Mouse (Mus musculus) forebrain, postnatal 0 days (tissue): ENCODE results near the gene Spty2d1. TPM values are rescaled to one million over a fixed set of nuclear protein-coding genes. Genes with fewer than 3 reads are reported as not detected.

ENCODE experiments used
- ATAC-seq: fragments of 200-750 bp; cut with Nextera tagmentation; 2 replicates; pipeline ENCODE4 v1.8.0; 2017; ENCODE audit warnings: mild to moderate bottlenecking, moderate library complexity
- DNase-seq: peaks from one replicate; pipeline ENCODE4 v3.0.0-alpha.2; 2015
- H3K27ac ChIP-seq: fragments of 300-500 bp; sonication (generic); 2 replicates; pipeline ENCODE4 v1.5.1; 2014; ENCODE audit warnings: low read depth, mild to moderate bottlenecking, antibody characterized with exemption, low read length, moderate library complexity, mixed read lengths
- H3K27me3 ChIP-seq: fragments of 300-500 bp; sonication (generic); 2 replicates; pipeline ENCODE4 v1.6.1; 2014; ENCODE audit warnings: mild to moderate bottlenecking, low read length, mixed read lengths; ENCODE audit not compliant: insufficient read depth
- H3K36me3 ChIP-seq: fragments of 300-500 bp; sonication (generic); 2 replicates; pipeline ENCODE4 v1.6.1; 2014; ENCODE audit warnings: mild to moderate bottlenecking, moderate library complexity; ENCODE audit not compliant: insufficient read depth
- H3K4me1 ChIP-seq: fragments of 300-500 bp; sonication (generic); 2 replicates; pipeline ENCODE4 v1.6.1; 2014; ENCODE audit warnings: antibody characterized with exemption; ENCODE audit not compliant: insufficient read depth
- H3K4me2 ChIP-seq: fragments of 300-500 bp; sonication (generic); 2 replicates; pipeline ENCODE4 v1.6.1; 2014; ENCODE audit warnings: low read depth, mild to moderate bottlenecking, moderate library complexity
- H3K4me3 ChIP-seq: fragments of 300-500 bp; sonication (generic); 2 replicates; pipeline ENCODE4 v1.5.1; 2014; ENCODE audit warnings: low read depth, low read length, mixed read lengths
- H3K9ac ChIP-seq: fragments of 300-500 bp; sonication (generic); 2 replicates; pipeline ENCODE4 v1.6.1; 2014; ENCODE audit warnings: mild to moderate bottlenecking
- H3K9me3 ChIP-seq: fragments of 300-500 bp; sonication (generic); 2 replicates; pipeline ENCODE4 v1.6.1; 2016; ENCODE audit warnings: low read length
- CTCF ChIP-seq: sonication (generic); IDR thresholded peaks from 2 replicates; pipeline ENCODE4 v1.5.1; 2016; ENCODE audit warnings: antibody characterized with exemption, control low read depth, low read depth
- WGBS: fragments of 180-500 bp; shearing (Covaris S2); extraction: QIAGEN DNeasy Blood & Tissue Kit; methylation state at CpG from one replicate; pipeline ENCODE4 v1.1.7; 2014; 5-methylcytosine and 5-hydroxymethylcytosine counted together
- polyA plus RNA-seq: library from polyadenylated mRNA; unstranded; fragments of >200 nt; fragmentation: Nextera tagmentation; extraction: Ambion mirVana; gene quantifications from 2 replicates; pipeline ENCODE4 v1.2.1, GENCODE M21; 2015
- total RNA-seq: library from RNA; depleted of rRNA; stranded (reverse); fragments of >200 nt; gene quantifications from 2 replicates; pipeline ENCODE4 v1.2.3, GENCODE M21; 2014

Gene Spty2d1
- total and polyA plus RNA-seq, 2 experiments from 2014 or later = 5.0 to 10.9 TPM

DNA sequence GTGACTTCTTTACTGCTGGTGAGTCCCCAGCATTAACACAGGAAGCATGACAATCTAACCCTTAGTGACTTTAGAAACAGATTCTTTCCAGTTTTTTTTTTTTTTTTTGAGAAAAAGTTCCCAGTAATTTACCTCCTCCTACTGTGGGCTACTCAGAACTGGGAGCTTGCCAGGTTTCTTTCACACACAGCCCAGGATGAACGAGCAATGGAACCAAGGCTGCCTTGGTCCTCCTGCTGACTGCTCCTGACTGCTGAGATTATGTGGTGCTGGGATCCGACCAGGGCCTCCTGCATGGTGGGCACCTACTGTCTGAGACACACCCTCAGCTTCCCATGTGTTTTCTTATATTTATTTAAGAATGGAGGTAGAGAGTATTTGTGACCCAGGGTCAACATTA is 21.1 kb downstream of the Spty2d1 start:
- H3K27me3 ChIP-seq = no peaks in the 10 kb centered on the region

GRCm38 (mm10) chr7:46986646-46987045 is 21.6 kb downstream of the Spty2d1 start:
- 52% methylated on average over 5 of the region's 5 CpGs for WGBS
- TF ChIP-seq CTCF = no peak
- ATAC-seq (no peak), DNase-seq (no peak)
- Histone ChIP-seq H3K4me3 (no peak overlapping the region), H3K27ac (no peak overlapping the region), H3K9me3 (no peaks in the 10 kb centered on the region), H3K4me2 (no peak overlapping the region), H3K27me3 (no peaks in the 10 kb centered on the region), H3K9ac (no peak overlapping the region), H3K4me1 (no peaks in the 10 kb centered on the region), H3K36me3 (no peaks in the 10 kb centered on the region)

More for the DNA sequence above, 21.1 kb downstream of the Spty2d1 start:
- Histone ChIP-seq H3K9ac (no peak overlapping the region), H3K4me1 (no peaks in the 10 kb centered on the region), H3K9me3 (no peaks in the 10 kb centered on the region), H3K27ac (no peak overlapping the region), H3K4me2 (no peak overlapping the region), H3K4me3 (no peak overlapping the region), H3K36me3 (peaks cover 4% of the 10 kb centered on the region; the same call in 1 of the 2 replicates)
- no peak for TF ChIP-seq CTCF
- 47% methylated on average over 2 of the region's 2 CpGs for WGBS
- DNase-seq (no peak), ATAC-seq (no peak)

DNA sequence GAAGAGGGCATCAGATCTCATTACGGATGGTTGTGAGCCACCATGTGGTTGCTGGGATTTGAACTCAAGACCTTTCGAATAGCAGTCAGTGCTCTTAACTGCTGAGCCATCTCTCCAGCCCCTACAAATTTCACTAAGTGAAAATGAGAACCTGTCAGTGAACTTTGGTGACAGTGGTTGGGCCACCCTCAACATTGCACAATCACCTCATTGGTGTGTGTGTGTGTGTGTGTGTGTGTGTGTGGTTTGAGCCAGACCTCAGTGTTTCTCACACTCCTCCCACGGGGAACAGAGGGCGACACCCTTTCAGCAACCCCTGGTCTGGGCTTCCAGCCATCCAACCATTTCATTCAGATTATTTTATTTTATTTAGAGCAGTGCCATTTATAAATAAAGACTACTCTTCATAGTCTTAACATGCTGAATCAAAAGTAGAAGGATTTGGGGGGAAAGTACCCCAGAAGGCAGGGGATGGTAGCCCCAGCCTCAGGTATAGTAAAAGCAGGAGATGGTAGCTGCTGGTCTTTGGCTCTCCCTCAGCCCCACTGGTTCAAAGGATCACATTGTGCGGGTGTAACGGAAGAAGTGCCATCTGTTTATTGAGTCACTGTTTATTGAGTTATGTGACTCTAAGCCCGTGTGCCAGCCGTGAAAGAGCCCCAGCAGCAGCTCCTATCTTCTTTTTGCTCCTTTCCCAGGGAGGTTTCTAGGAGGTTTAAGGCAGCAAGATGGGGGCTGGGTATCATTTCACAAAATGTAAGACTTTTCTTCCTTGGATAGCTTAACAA is 22.3 kb downstream of the Spty2d1 start:
- Histone ChIP-seq H3K36me3 (no peaks in the 10 kb centered on the region), H3K4me2 (no peak overlapping the region), H3K4me3 (no peak overlapping the region), H3K27me3 (no peaks in the 10 kb centered on the region), H3K9ac (no peak overlapping the region), H3K27ac (no peak overlapping the region), H3K9me3 (no peaks in the 10 kb centered on the region), H3K4me1 (no peaks in the 10 kb centered on the region)
- DNase-seq (no peak), ATAC-seq (no peak)
- WGBS = 49% methylated on average over 8 of the region's 8 CpGs
- TF ChIP-seq CTCF = no peak

DNA sequence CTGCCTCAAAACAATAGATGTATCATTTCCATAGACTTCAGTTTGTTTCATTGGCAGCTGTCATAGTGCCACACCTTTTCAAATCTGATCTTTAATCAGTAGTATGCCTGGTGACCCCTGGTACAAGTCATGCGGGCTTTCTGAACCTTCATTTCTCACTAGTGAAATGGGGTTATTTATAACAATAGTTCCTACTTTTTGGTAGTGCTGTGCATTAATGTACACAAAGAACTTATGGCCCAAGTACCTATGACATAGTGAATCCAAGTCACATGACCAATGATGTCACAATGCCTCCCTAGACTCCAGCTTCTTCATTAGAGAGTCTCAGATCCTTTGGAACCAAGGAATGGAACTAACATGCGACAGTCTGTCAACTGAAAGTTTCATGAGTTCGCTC is 24.9 kb downstream of the Spty2d1 start, which contains the start of gene Gm9999:
TSS of gene Gm9999 (plus strand) at position 301 of the 400 bp plus-strand sequence.
- H3K4me2 ChIP-seq = no peak within 1 kb of the TSS
- no peak for ATAC-seq
- H3K4me1 ChIP-seq = no peaks in the 10 kb centered on the region
- TF ChIP-seq CTCF = no peak
- H3K9ac ChIP-seq = no peak within 1 kb of the TSS
- 89% methylated on average over 3 of the region's 3 CpGs for WGBS
- H3K27ac ChIP-seq = no peak within 1 kb of the TSS
- H3K4me3 ChIP-seq = no peak within 1 kb of the TSS
- H3K36me3 ChIP-seq = no peaks in the 10 kb centered on the region
- DNase-seq = no peak
- no peaks in the 10 kb centered on the region for H3K9me3 ChIP-seq
- H3K27me3 ChIP-seq = no peaks in the 10 kb centered on the region

- H3K36me3 ChIP-seq = no peaks in the 10 kb centered on the region
- no peak overlapping the region for H3K9ac ChIP-seq
- H3K4me1 ChIP-seq = no peaks in the 10 kb centered on the region
- H3K27ac ChIP-seq = no peak overlapping the region
- ATAC-seq (no peak), DNase-seq (no peak)
- no peaks in the 10 kb centered on the region for H3K27me3 ChIP-seq
- no peak overlapping the region for H3K4me2 ChIP-seq
- no peak for TF ChIP-seq CTCF
- no peak overlapping the region for H3K4me3 ChIP-seq
- whole genome bisulfite sequencing = 85% methylated on average over 11 of the region's 11 CpGs
- no peaks in the 10 kb centered on the region for H3K9me3 ChIP-seq
Observed at GRCm38 (mm10) chr7:46975456-46975855, 32.8 kb downstream of the Spty2d1 start.

- Histone ChIP-seq H3K4me2 (no peak overlapping the region), H3K9me3 (no peaks in the 10 kb centered on the region), H3K27ac (no peak overlapping the region), H3K36me3 (no peaks in the 10 kb centered on the region), H3K27me3 (no peaks in the 10 kb centered on the region), H3K4me1 (no peaks in the 10 kb centered on the region), H3K4me3 (no peak overlapping the region), H3K9ac (no peak overlapping the region)
- 95% methylated on average over 4 of the region's 4 CpGs for WGBS
- no peak for TF ChIP-seq CTCF
- ATAC-seq = no peak
- no peak for DNase-seq
Observed at GRCm38 (mm10) chr7:46974648-46975047, 33.6 kb downstream of the Spty2d1 start.

- no peaks in the 10 kb centered on the region for H3K9me3 ChIP-seq
- no peak overlapping the region for H3K27ac ChIP-seq
Observed at GRCm38 (mm10) chr7:46969898-46970297, 38.3 kb downstream of the Spty2d1 start.

More at GRCm38 (mm10) chr7:46969898-46970297, 38.3 kb downstream of the Spty2d1 start:
- no peak for DNase-seq
- no peak overlapping the region for H3K4me3 ChIP-seq
- no peak overlapping the region for H3K4me2 ChIP-seq
- ATAC-seq = no peak
- TF ChIP-seq CTCF = no peak
- no peaks in the 10 kb centered on the region for H3K4me1 ChIP-seq
- WGBS = 87% methylated on average over 4 of the region's 4 CpGs
- H3K36me3 ChIP-seq = no peaks in the 10 kb centered on the region
- H3K9ac ChIP-seq = no peak overlapping the region
- no peaks in the 10 kb centered on the region for H3K27me3 ChIP-seq
